Mouse (Mus musculus): ENCODE measurements at regions not wholly inside any gene's neighbourhood (a gene's known extent, or its start where the extent isn't known, plus 50 kb on each side); places are given as distances from the start of the nearest gene placed in this dataset.

DNA sequence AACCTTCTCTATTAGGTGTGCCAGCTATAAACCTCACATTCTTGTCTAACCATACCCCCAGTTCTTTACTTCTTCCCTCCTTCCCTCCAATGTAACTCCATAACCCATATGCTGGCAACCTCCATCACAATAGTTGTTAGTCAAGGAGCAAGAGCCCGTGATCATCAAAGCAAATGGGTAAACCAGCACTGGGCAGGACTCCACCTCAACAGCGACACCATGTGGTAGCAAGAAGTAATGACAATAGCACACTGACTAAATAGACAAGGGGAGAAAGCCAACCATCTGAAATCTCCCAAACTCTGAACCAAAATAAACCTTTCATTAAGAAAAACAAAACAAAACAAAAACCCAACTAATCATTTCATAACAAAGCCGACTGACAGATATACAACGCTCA is 297.8 kb downstream of the Psat1 start:
- peak in 1 of 2 experiments; percentile 37 for DNase-seq (ENCODE audit: low spot score in 2 of 2)

GRCm38 (mm10) chr19:15647313-15647712 is 299.8 kb downstream of the Psat1 start:
- peak in 1 of 2 experiments; percentile 23 for DNase-seq (ENCODE audit: low spot score in 2 of 2)

GRCm38 (mm10) chr19:15644786-15645185 is 302.4 kb downstream of the Psat1 start:
- peak; percentile 25 to 30 for DNase-seq (ENCODE audit: low spot score in 2 of 2)

DNA sequence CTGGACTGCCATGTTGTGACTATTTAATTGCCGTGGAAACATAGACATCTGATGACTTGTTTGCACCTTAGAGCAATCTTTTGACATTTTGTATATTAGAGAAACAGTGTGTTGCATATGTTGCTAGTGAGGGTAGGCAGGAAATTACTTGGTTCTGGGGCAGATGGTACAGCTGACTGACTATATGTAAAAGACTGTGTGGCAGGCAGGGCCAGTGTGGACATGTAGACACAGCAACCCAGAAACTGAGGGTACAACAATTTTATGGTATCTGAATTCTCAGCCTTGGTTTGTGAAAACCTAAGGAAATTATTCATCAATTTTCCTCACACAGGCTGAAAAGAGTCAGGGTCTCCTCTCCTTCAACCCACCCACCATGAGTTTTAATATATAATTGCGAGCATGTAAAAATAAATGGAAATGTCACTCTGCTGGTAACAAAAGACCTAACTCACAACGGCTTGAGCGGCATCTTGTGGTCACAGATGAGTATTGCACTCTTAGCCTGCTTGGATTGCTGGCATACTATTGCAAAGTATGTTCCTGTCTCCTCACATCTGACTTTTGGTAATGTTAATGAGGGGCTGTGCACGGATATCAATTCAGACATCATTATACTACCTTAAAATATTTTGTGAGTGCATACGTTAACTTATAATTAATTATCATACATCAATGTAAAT is 329.8 kb downstream of the Psat1 start:
- DNase-seq (ENCODE audit: low spot score in 2 of 2): peak; percentile 74 to 79

GRCm38 (mm10) chr19:15614648-15615561 is 332.2 kb downstream of the Psat1 start:
- DNase-seq (ENCODE audit: low spot score in 2 of 2): peak in 1 of 2 experiments; percentile 9

- DNase-seq (ENCODE audit: low spot score in 2 of 2): no peak
Observed at GRCm38 (mm10) chr19:15611137-15611758, 335.9 kb downstream of the Psat1 start.

DNA sequence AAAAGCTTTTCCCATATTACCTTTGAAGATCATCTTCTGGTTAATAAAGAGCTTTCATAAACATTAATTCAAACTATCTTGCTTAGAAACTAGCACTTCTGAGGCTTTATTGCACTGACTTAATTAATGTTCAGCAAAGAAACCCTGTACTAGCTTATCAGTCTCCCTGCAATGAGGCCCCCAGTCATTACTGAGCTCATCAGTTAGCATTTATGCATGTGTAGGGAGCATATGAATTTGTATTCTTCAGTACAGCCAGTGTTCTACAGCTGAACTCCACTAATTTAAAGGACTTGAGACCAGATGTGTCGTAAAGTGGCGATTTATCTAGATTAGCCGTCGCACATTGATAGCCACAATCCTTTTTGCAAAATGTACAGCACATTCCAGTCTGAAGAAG is 340.7 kb downstream of the Psat1 start:
- no peak for DNase-seq (ENCODE audit: low spot score in 2 of 2)

DNA sequence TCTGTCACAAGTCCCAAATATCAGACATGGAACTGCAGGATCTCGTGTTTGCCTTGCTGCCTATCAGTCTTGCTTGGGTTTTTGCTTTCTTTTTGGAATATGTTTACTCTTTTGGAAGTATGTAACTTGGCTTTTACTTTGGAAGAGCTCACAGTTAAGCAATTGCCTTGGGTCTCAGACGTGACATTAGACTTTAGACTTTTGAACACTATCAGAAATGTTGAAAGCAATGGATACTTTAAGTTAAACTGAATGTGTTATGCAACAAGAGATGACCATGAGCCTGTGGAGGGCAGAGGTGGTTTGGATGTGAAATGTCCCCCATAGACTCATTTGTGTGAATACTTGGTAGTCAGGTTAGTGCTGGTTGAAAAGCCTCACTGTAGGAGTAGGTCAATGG is 354.3 kb downstream of the Psat1 start:
- no peak for DNase-seq (ENCODE audit: low spot score in 2 of 2)

DNA sequence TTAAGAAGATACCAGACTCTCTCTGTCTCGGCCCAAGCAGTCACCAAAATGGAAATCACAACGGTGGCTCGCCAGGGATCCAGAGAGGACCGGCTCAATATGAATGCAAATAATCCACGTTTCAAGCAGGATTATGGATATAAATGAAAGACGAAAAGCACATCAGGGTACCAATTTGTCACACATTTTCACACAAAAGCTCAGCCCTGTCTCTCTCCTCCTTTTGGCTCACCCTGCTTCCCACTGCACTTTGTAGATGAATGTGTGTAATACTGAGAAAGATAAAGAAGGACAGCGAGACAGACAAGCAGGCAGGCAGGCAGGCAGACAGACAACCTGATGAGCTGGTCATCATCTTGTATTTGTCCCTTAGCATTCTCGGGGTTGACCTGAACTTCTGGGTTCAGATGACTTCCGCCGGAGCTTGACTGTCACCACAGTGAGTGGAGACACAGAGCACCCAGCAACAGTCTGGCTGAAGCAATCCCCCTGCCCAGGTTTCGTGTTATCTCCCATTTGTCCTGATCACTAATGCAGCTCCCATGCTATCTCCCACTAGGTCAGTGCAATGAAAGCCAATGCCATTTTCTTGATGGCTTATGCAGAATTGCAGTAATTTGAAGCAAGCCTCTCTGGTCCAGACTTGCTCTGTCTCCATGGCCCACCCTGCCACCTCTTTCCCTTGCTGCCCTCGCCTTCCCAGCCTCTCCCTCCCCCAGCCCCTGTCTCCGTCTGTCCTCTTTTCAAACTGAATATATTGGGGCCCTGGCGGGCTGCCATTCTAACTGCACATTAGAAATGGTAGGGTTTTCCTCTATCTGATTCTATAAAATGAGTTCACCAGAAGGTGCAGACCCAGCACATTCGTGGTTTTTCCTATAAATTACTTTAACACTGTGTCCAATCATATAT is 363.1 kb downstream of the Psat1 start:
- DNase-seq (ENCODE audit: low spot score in 2 of 2): no peak

- no peak for DNase-seq (ENCODE audit: low spot score in 2 of 2)
Observed at GRCm38 (mm10) chr19:15583106-15583781, 363.9 kb downstream of the Psat1 start.

DNA sequence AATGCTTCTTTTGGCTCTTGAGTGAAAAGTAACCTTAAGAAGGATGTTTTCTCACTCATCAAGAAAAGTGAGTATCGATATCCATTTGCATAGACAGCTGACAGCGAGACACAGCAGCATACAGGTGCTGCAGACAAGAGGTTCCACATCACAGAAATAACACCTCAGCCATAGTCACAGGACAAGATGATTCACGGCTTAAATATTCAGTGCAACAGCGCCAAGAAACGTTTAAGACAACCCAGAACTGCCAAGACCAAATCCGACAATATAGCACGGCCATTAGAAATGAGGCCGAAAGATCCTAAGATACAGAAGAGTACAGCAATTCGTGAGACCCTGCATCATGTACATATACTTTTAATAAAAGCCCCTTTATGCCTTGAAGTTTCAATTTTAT is 375.9 kb downstream of the Psat1 start:
- DNase-seq (ENCODE audit: low spot score in 2 of 2): no peak

GRCm38 (mm10) chr19:15561511-15561910 is 385.6 kb downstream of the Psat1 start:
- DNase-seq (ENCODE audit: low spot score in 2 of 2): no peak

- DNase-seq (ENCODE audit: low spot score in 2 of 2): no peak
Observed at GRCm38 (mm10) chr19:15553953-15554352, 393.2 kb downstream of the Psat1 start.

DNA sequence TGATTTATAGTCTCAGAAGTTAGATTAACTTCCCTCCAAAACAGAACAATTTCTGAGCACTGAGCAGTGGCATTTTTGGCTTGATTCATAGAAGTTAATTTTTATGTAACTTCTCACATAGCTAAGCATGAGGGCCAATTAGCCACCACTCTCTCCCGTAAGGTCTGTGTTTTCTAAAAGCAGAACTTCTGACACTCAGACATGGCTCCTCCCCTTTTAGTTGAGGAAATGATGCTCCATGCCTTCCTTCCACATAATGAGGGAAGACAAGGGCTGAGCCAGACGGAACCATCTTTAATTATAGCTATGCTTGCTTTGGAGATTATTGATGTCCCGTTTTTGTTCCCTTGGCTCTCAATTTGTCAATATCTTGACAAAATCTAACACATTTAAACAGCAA is 429.3 kb downstream of the Psat1 start:
- DNase-seq (ENCODE audit: low spot score in 2 of 2): no peak

DNA sequence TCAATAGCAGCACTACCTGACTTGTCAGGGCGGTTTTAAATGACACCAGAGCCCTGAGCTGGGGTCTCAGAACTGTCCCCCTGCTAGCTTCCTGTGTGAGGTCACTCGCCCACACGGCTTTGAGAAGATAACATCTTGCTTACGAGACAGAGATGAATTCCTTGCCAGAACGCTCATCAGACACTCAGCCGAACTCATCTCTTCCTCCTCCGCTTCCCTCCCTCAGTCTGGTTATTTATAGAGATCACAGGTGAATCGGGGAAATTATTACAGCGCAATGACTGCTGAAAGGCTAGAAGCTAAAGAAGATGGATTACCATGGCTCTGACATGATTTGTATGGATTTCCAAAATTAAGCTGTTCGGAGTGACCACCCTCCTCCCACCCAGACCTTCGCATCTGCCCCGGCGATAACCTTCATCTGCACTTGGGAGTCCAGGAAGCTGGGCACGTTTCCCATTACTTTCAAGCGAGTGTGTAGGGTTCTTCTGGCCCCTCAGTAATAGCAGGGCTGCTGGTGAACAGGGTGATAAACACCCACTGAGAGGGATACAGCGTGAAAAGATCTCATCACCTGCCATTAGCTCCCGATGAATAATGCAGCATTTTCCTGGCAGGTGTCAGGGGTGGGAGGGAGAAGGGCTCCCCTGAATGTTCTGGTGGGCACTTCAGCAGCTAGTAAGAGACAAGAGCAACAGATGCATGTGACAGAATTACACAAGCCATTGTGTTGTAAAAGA is 430.4 kb downstream of the Psat1 start:
- peak; percentile 33 to 47 for DNase-seq (ENCODE audit: low spot score in 2 of 2)

DNA sequence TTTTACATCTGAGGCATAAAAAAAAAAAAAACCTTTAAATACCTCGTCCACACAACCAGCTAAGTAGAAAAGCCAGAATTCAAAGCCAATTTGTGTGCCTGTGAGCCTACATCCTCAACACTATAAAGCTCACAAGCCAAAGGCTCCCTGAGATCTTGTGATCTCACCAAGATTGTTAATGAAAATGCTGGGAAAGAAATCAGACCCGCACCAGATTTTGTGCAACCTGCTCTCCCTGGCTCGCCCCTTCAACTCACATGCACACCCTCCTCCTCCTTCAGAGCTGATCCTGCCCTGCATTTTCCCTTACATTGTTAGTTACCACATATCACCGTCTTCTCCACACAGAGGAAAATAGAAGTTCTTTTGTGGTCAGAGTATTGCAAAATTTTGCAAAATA is 433.9 kb downstream of the Psat1 start:
- no peak for DNase-seq (ENCODE audit: low spot score in 2 of 2)

GRCm38 (mm10) chr19:15510395-15510794 is 436.7 kb downstream of the Psat1 start:
- DNase-seq (ENCODE audit: low spot score in 2 of 2): peak in 1 of 2 experiments; percentile 8

GRCm38 (mm10) chr19:15502985-15503354 is 444.2 kb downstream of the Psat1 start:
- DNase-seq (ENCODE audit: low spot score in 2 of 2): no peak

GRCm38 (mm10) chr19:15502315-15502984 is 444.7 kb downstream of the Psat1 start:
- no peak for DNase-seq (ENCODE audit: low spot score in 2 of 2)

- DNase-seq (ENCODE audit: low spot score in 2 of 2): no peak
Observed at GRCm38 (mm10) chr19:15495532-15495931, 451.6 kb downstream of the Psat1 start.
